In genomic region chr13:38506320-38506719, GRCm38 (mm10) we compare ENCODE assay signal across 9 mouse cellular contexts. TPM values are rescaled to one million over a fixed set of nuclear protein-coding genes. Genes with fewer than 3 reads are reported as not detected.
DNase-seq lines count a peak whose midpoint lies in the region; ATAC-seq and TF ChIP-seq lines count a peak whose summit lies in the region.
"Had no signal": no experiment of that assay in that cellular context is flagged by ENCODE, and none has a peak within 500 bp of the region (broad histone marks: within the 10 kb centered on the region; RNA-seq: fewer than 3 reads in every experiment).

No protein-coding gene starts in this region.

- DNase-seq in cerebellum, adult 18-20 months = peak; percentile 16 to 30
- no peak for DNase-seq in cerebellum, adult 9-11 months
- DNase-seq in midbrain, embryonic 11.5 days (ENCODE audit: low spot score, missing footprints) = peak; percentile 84
- DNase-seq in brain, adult 2 months (ENCODE audit: low read depth, low spot score) = peak; percentile 44
- DNase-seq in heart, postnatal 14 days = peak; percentile 53 to 58
- peak; percentile 44 for DNase-seq in lung, postnatal 0 days (ENCODE audit: low spot score)

- intact Hi-C loops in heart, postnatal 14 days (cut with DNase I) = loop anchor here (2.0 to 10.0 kb wide), 2 partner anchors 164 to 442 kb away; no protein-coding TSS in a partner anchor

- TF ChIP-seq EP300 in lung, postnatal 0 days (IDR thresholded peaks at IDR 0.05) = no peak

- 0 out of 2 replicates have a peak, but pooled peaks cover 3% of the 10 kb centered on the region for H3K4me1 ChIP-seq in midbrain, embryonic 11.5 days (ENCODE audit: control insufficient read depth, insufficient read depth, low read length)
- 0 out of 2 replicates have a peak, but pooled peaks cover 2% of the 10 kb centered on the region for H3K4me1 ChIP-seq in midbrain, embryonic 13.5 days (replicated peaks)
- H3K4me1 ChIP-seq in lung, postnatal 0 days (ENCODE audit: insufficient read depth, low read depth, low read length) = no peaks in the 10 kb centered on the region

- peaks cover 10% of the 10 kb centered on the region for H3K36me3 ChIP-seq in midbrain, embryonic 11.5 days (ENCODE audit: control insufficient read depth, insufficient read depth, low read length)
- H3K36me3 ChIP-seq in midbrain, embryonic 13.5 days = peaks cover 73% of the 10 kb centered on the region
- H3K36me3 ChIP-seq in lung, postnatal 0 days (ENCODE audit: insufficient read depth, low read length) = peaks cover 52% of the 10 kb centered on the region

- H3K4me2 ChIP-seq in midbrain, embryonic 11.5 days = no peak overlapping the region
- H3K4me2 ChIP-seq in midbrain, embryonic 13.5 days (replicated peaks) = no peak overlapping the region
- H3K4me2 ChIP-seq in lung, postnatal 0 days (replicated peaks; ENCODE audit: low read depth, low read length) = no peak overlapping the region
- H3K4me2 ChIP-seq: limb, embryonic 15.5 days had no signal

- no peak overlapping the region for H3K27ac ChIP-seq in midbrain, embryonic 11.5 days (ENCODE audit: low read depth, low read length)
- H3K27ac ChIP-seq in midbrain, embryonic 13.5 days = no peak overlapping the region
- no peak overlapping the region for H3K27ac ChIP-seq in lung, postnatal 0 days (ENCODE audit: low read length)
- H3K27ac ChIP-seq: limb, embryonic 15.5 days had no signal

- WGBS in midbrain, embryonic 11.5 days = 89% methylated on average over 8 of the region's 8 CpGs
- WGBS in midbrain, embryonic 13.5 days = 85% methylated on average over 8 of the region's 8 CpGs
- WGBS in lung, postnatal 0 days = 78% methylated on average over 8 of the region's 8 CpGs

- H3K4me3 ChIP-seq in midbrain, embryonic 11.5 days (ENCODE audit: low read depth, low read length) = no peak overlapping the region
- no peak overlapping the region for H3K4me3 ChIP-seq in midbrain, embryonic 13.5 days (replicated peaks)
- no peak overlapping the region for H3K4me3 ChIP-seq in lung, postnatal 0 days (ENCODE audit: low read depth, low read length)
- H3K4me3 ChIP-seq: limb, embryonic 15.5 days had no signal

- no peak; the same call in 1 of the 2 replicates for ATAC-seq in midbrain, embryonic 11.5 days (ENCODE audit: low FRiP score)
- ATAC-seq in midbrain, embryonic 13.5 days = no peak
- ATAC-seq in lung, postnatal 0 days = no peak
- ATAC-seq in inflammation-experienced regulatory T-cells, adult 6 months = no peak

- no peaks in the 10 kb centered on the region for H3K27me3 ChIP-seq in midbrain, embryonic 11.5 days (ENCODE audit: control insufficient read depth, insufficient read depth, low read length)
- no peaks in the 10 kb centered on the region for H3K27me3 ChIP-seq in midbrain, embryonic 13.5 days
- no peaks in the 10 kb centered on the region for H3K27me3 ChIP-seq in lung, postnatal 0 days (replicated peaks; ENCODE audit: insufficient read depth, low read length)
- H3K27me3 ChIP-seq: limb, embryonic 15.5 days had no signal

- no peak overlapping the region for H3K9ac ChIP-seq in midbrain, embryonic 11.5 days (ENCODE audit: low read length)
- H3K9ac ChIP-seq in midbrain, embryonic 13.5 days (replicated peaks) = no peak overlapping the region
- no peak overlapping the region for H3K9ac ChIP-seq in lung, postnatal 0 days (replicated peaks; ENCODE audit: low read depth)
- H3K9ac ChIP-seq: limb, embryonic 15.5 days had no signal

- no peaks in the 10 kb centered on the region for H3K9me3 ChIP-seq in midbrain, embryonic 11.5 days (ENCODE audit: control insufficient read depth, low read length)
- no peaks in the 10 kb centered on the region for H3K9me3 ChIP-seq in midbrain, embryonic 13.5 days
- no peaks in the 10 kb centered on the region for H3K9me3 ChIP-seq in lung, postnatal 0 days (ENCODE audit: low read length)
- H3K9me3 ChIP-seq: limb, embryonic 15.5 days had no signal

- peak; percentile 64 for TF ChIP-seq CTCF in lung, postnatal 0 days (IDR thresholded peaks at IDR 0.05)

RNA-seq across cellular contexts. Expression of gene Txndc5, which starts 22.3 kb away (rescaled TPM):
- polyA plus RNA-seq in midbrain, embryonic 11.5 days (2014; fragmentation: Nextera tagmentation; extraction: Ambion mirVana) = 120 and 125 TPM in 2 replicates
- polyA plus RNA-seq in midbrain, embryonic 13.5 days (2015; fragmentation: Nextera tagmentation; extraction: Ambion mirVana) = 64.8 and 71.8 TPM in 2 replicates
- 10 to 100 TPM; 42.0 to 42.3 TPM for total RNA-seq in heart, postnatal 14 days (2021)
- polyA plus RNA-seq in lung, postnatal 0 days (2015; fragmentation: Nextera tagmentation; extraction: Ambion mirVana) = 145 and 151 TPM in 2 replicates
- 10 to 100 TPM; 13.8 to 48.2 (median 18.8) TPM for polyA plus RNA-seq in inflammation-experienced regulatory T-cells, adult 6 months (2017; shearing (Covaris generic))
